Comparison of ENCODE assay signal across 19 mouse cellular contexts in the genomic region with DNA sequence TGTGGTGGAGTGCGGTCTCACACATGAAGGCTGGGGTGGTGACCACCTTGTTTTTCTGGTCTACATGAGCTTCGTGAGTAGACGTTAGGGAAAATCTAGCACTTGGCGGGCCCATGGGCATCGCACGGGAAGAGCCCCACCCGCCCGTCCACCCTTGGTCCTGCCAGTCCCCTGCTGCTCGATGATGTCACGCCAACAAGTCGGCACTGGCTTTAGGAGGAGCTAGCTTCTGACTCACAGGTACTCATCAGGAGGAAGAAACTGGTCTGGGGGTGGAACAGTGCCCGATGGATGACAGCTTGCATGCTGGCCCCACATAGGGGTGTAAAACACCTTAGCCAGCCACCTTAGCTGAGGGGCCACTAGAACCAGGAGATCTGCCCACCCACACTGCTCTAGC. TPM values are rescaled to one million over a fixed set of nuclear protein-coding genes. Genes with fewer than 3 reads are reported as not detected.
A peak's percentile ranks its signal among the peaks of the same experiment; 100 is the strongest.
DNase-seq lines count a peak whose midpoint lies in the region; ATAC-seq and TF ChIP-seq lines count a peak whose summit lies in the region.
"Had no signal": no experiment of that assay in that cellular context is flagged by ENCODE, and none has a peak within 500 bp of the region (broad histone marks: within the 10 kb centered on the region; RNA-seq: fewer than 3 reads in every experiment).

No protein-coding gene starts in this region.

- no peak overlapping the region for H3K4me3 ChIP-seq in embryonic facial prominence, embryonic 15.5 days (replicated peaks)
- H3K4me3 ChIP-seq in embryonic facial prominence, embryonic 10.5 days = no peak overlapping the region
- peak overlapping the region; percentile 54 for H3K4me3 ChIP-seq in E14TG2a.4 (replicated peaks; ENCODE audit: low read length)
- peak overlapping the region in 1 of 2 experiments; percentile 35; a peak in 1 of 4 replicates for H3K4me3 ChIP-seq in ES-E14 (ENCODE audit: insufficient read depth in 1 of 2, low read depth in 1 of 2, low read length in 2 of 2, poor library complexity in 1 of 2, severe bottlenecking in 1 of 2)
- H3K4me3 ChIP-seq: erythroblast, embryonic 14.5 days; forebrain, embryonic 10.5 days; heart, embryonic 13.5 days; hindbrain, embryonic 15.5 days had no signal

- no peaks in the 10 kb centered on the region for H3K9me3 ChIP-seq in embryonic facial prominence, embryonic 15.5 days (replicated peaks)
- H3K9me3 ChIP-seq in embryonic facial prominence, embryonic 10.5 days = no peaks in the 10 kb centered on the region
- H3K9me3 ChIP-seq in E14TG2a.4 (ENCODE audit: low read length) = no peaks in the 10 kb centered on the region
- H3K9me3 ChIP-seq in ES-E14 (ENCODE audit: control insufficient read depth, insufficient read depth, low read depth, low read length) = no peaks in the 10 kb centered on the region
- H3K9me3 ChIP-seq: forebrain, embryonic 10.5 days; heart, embryonic 13.5 days; hindbrain, embryonic 15.5 days had no signal

- in situ Hi-C loops in ES-E14 (cut with MboI; ENCODE audit: low sequenced_read_pairs in 2 of 2, unreplicated experiment in 2 of 2) = loop anchor here (5.0 to 10.0 kb wide), 2 partner anchors 135 to 138 kb away; no protein-coding TSS in a partner anchor

- 84% methylated on average over 12 of the region's 12 CpGs for WGBS in embryonic facial prominence, embryonic 15.5 days
- WGBS in embryonic facial prominence, embryonic 10.5 days = 96% methylated on average over 12 of the region's 12 CpGs

- H3K9ac ChIP-seq in embryonic facial prominence, embryonic 15.5 days = no peak overlapping the region
- peak overlapping the region; percentile 48; the same call in 1 of the 2 replicates for H3K9ac ChIP-seq in ES-E14 (ENCODE audit: insufficient read depth, low read depth, low read length, poor library complexity, severe bottlenecking)
- H3K9ac ChIP-seq: heart, embryonic 13.5 days; hindbrain, embryonic 15.5 days had no signal

- H3K4me2 ChIP-seq in embryonic facial prominence, embryonic 15.5 days (replicated peaks) = no peak overlapping the region
- H3K4me2 ChIP-seq: heart, embryonic 13.5 days; hindbrain, embryonic 15.5 days had no signal

- no peak for TF ChIP-seq CTCF in E14TG2a.4 (conservative IDR thresholded peaks at IDR 0.05; ENCODE audit: low read length)

- H3K36me3 ChIP-seq in embryonic facial prominence, embryonic 15.5 days = peaks cover 65% of the 10 kb centered on the region
- H3K36me3 ChIP-seq in embryonic facial prominence, embryonic 10.5 days (replicated peaks) = peaks cover 69% of the 10 kb centered on the region
- H3K36me3 ChIP-seq in E14TG2a.4 (ENCODE audit: insufficient read depth, low read length) (peaks cover 73% of the 10 kb centered on the region), ES-E14 (ENCODE audit: control insufficient read depth, insufficient read depth, low read length, poor library complexity, severe bottlenecking) (peaks cover 17% of the 10 kb centered on the region)

- H3K4me1 ChIP-seq in embryonic facial prominence, embryonic 15.5 days = peaks cover 12% of the 10 kb centered on the region; the same call in 1 of the 2 replicates
- peaks cover 9% of the 10 kb centered on the region for H3K4me1 ChIP-seq in embryonic facial prominence, embryonic 10.5 days
- H3K4me1 ChIP-seq in E14TG2a.4 (replicated peaks; ENCODE audit: low read depth, low read length) (peaks cover 52% of the 10 kb centered on the region), ES-E14 (ENCODE audit: control insufficient read depth in 2 of 2, insufficient read depth in 2 of 2, low read length in 2 of 2, poor library complexity in 1 of 2) (peaks cover 0 to 2% of the 10 kb centered on the region in 2 experiments; a peak in 2 of 4 replicates)

- no peaks in the 10 kb centered on the region for H3K27me3 ChIP-seq in embryonic facial prominence, embryonic 15.5 days
- no peaks in the 10 kb centered on the region for H3K27me3 ChIP-seq in embryonic facial prominence, embryonic 10.5 days (replicated peaks; ENCODE audit: low read depth, poor library complexity, severe bottlenecking)
- H3K27me3 ChIP-seq in E14TG2a.4 (ENCODE audit: insufficient read depth, low read length) = no peaks in the 10 kb centered on the region
- H3K27me3 ChIP-seq: heart, embryonic 13.5 days; hindbrain, embryonic 15.5 days; Patski had no signal

- no peak for ATAC-seq in embryonic facial prominence, embryonic 15.5 days (ENCODE audit: insufficient number of reproducible peaks, low FRiP score, low TSS enrichment, low read depth)
- ATAC-seq: activated CD4-positive, CD25-positive, alpha-beta regulatory T cell, adult 4 months; forebrain, embryonic 14.5 days; Patski had no signal

- no peak for DNase-seq in embryonic facial prominence, embryonic 10.5 days (ENCODE audit: low spot score)
- DNase-seq in ES-E14 (ENCODE audit: low read depth, low spot score) = no peak
- peak; percentile 70 to 71 for DNase-seq in urinary bladder, postnatal 36 days (ENCODE audit: low spot score in 2 of 2)
- DNase-seq in yolk sac, embryonic 10.5 days (ENCODE audit: low spot score) = no peak
- DNase-seq: adrenal gland, postnatal 14 days; cerebellum, adult 18-20 months; cerebellum, postnatal 14 days; gastrocnemius, postnatal 36 days; heart, adult 11 months; heart, postnatal 36 days had no signal

- H3K27ac ChIP-seq in embryonic facial prominence, embryonic 15.5 days (replicated peaks) = 0 out of 2 replicates have a peak overlapping the region, but pooled peaks have one; percentile 7
- no peak overlapping the region for H3K27ac ChIP-seq in embryonic facial prominence, embryonic 10.5 days (replicated peaks)
- H3K27ac ChIP-seq in ES-E14 (ENCODE audit: insufficient read depth, low read depth, low read length, poor library complexity, severe bottlenecking) = no peak overlapping the region
- H3K27ac ChIP-seq: forebrain, embryonic 10.5 days; heart, embryonic 13.5 days; hindbrain, embryonic 15.5 days had no signal

TF ChIP-seq in ES-E14, 5 proteins besides CTCF, POLR2A, EP300 and RAD21:
- TF ChIP-seq CHD2 (IDR thresholded peaks at IDR 0.05; ENCODE audit: low read depth, low read length) = no peak
- no peak for TF ChIP-seq HCFC1 (IDR thresholded peaks at IDR 0.05; ENCODE audit: borderline replicate concordance, insufficient read depth, low read length)
- no peak for TF ChIP-seq ZC3H11A (IDR thresholded peaks at IDR 0.05; ENCODE audit: borderline replicate concordance, low read depth, low read length)

RNA-seq across cellular contexts. Expression of gene D10Jhu81e, which starts 6.9 kb away (rescaled TPM):
- 38.1 and 40.9 TPM in 2 replicates for polyA plus RNA-seq in embryonic facial prominence, embryonic 15.5 days (2015; fragmentation: Nextera tagmentation; extraction: Ambion mirVana)
- polyA plus RNA-seq in embryonic facial prominence, embryonic 10.5 days (2016; fragmentation: Nextera tagmentation; extraction: Ambion mirVana) = 17.0 and 17.6 TPM in 2 replicates
- total RNA-seq in ES-E14 (2012; rRNA removed) = 31.6 and 40.2 TPM in 2 replicates

RNA-seq across cellular contexts. Expression of gene Pwp2, which starts 22.3 kb away (rescaled TPM):
- polyA plus RNA-seq in embryonic facial prominence, embryonic 15.5 days (2015; fragmentation: Nextera tagmentation; extraction: Ambion mirVana) = 17.9 and 18.4 TPM in 2 replicates
- 32.1 and 35.3 TPM in 2 replicates for polyA plus RNA-seq in embryonic facial prominence, embryonic 10.5 days (2016; fragmentation: Nextera tagmentation; extraction: Ambion mirVana)
- total RNA-seq in ES-E14 (2012; rRNA removed) = 60.9 and 67.4 TPM in 2 replicates

Comparison
In these comparisons a context has a peak if more than half of its experiments do, and no peak if none do; other contexts are left out.
1. DNase-seq: peak in urinary bladder, postnatal 36 days (2 of 2); none in embryonic facial prominence, embryonic 10.5 days (single experiment), ES-E14 (single experiment) and yolk sac, embryonic 10.5 days (single experiment).